Mouse (Mus musculus) C2C12 (cell line): ENCODE measurements around the gene Ier2.

Experiments used
- CTCF ChIP-seq: IDR thresholded peaks from one replicate; pipeline ENCODE4 v1.5.1; 2011; ENCODE audit not compliant: control insufficient read depth, insufficient read depth, insufficient read length
- MYOD1 ChIP-seq: IDR thresholded peaks from one replicate; pipeline ENCODE4 v1.6.1; 2011; ENCODE audit warnings: low read depth; ENCODE audit not compliant: control insufficient read depth, insufficient read length
- MYOG ChIP-seq: IDR thresholded peaks from one replicate; pipeline ENCODE4 v1.6.1; 2011; ENCODE audit not compliant: control insufficient read depth, insufficient read length; ENCODE audit errors: extremely low read depth
- USF1 ChIP-seq: IDR thresholded peaks from one replicate; pipeline ENCODE4 v1.6.1; 2011; ENCODE audit warnings: low read depth, mild to moderate bottlenecking, control low read depth, moderate library complexity

DNA sequence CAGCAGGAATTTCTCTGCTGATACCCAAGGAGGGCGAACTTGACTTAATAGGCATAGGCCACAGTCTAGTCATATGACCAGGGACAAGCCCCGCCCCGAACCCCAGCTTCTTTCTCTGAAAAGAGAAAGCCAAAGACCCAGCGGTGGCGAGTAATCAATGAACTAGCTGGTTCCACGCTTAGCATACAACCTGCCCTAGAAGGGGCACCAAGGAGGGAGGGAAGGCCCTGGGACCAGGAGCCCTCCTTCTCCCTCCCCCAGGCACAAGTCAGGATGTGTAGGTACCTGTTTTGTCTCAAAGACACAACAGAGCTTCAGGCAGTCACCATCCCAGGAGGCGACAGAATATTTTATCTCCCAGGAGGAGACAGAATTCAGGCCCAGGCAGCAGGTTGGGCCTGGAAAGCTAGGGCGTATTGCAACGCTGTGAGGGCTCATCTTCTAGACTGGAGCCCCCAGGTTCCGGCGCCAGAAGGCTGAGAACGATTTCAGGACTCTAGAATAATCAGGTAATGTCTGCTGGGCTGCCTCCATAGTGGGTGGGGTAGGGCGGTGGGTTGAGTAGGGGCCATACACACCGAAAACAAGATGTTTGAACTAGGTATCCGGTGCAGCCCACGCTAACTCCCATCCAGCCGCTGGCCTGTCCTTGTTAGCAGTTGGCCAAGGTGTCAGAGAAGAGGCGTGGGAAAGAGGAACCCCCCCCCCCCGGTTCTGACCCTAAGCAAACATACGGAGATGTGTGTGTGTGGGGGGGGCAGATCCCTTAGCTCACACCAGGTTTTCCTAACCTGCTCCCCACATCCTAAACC lies 23.7 kb upstream of the Ier2 start, which contains the start of gene Trmt1:
- no peak for TF ChIP-seq MYOD1
- no peak for TF ChIP-seq CTCF
- peak; percentile 75 for TF ChIP-seq USF1
- no peak for TF ChIP-seq MYOG
